ENCODE assay signal across 26 mouse cellular contexts in the genomic region with DNA sequence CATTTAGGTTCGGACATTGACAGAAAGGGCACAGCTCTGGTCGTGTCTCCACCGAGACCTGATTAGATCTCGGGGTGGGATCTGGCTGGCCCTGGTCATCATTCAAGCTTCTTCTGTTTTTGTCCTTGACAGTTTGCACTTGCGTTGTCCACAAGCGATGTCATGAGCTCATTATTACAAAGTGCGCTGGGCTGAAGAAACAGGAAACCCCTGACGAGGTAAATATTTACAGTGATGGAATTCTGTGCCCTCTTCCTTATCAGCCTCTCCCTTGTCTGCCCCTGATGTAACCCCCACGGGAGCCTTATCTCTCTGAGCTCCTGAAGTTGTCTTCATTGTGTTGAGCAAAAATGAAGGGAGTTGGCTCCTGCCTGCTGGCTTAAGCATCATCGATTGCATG. TPM values are rescaled to one million over a fixed set of nuclear protein-coding genes. Genes with fewer than 3 reads are reported as not detected.
"Had no signal": no experiment of that assay in that cellular context is flagged by ENCODE, and none has a peak within 500 bp of the region (broad histone marks: within the 10 kb centered on the region; RNA-seq: fewer than 3 reads in every experiment).

No protein-coding gene starts in this region.

- H3K9me3 ChIP-seq: intestine, embryonic 15.5 days; kidney, embryonic 15.5 days; limb, embryonic 12.5 days; limb, embryonic 15.5 days; midbrain, embryonic 12.5 days; midbrain, embryonic 15.5 days; neural tube, embryonic 12.5 days; neural tube, embryonic 15.5 days; stomach, embryonic 15.5 days had no signal

- H3K4me3 ChIP-seq: intestine, embryonic 15.5 days; kidney, embryonic 15.5 days; left cerebral cortex, adult 2 months; limb, embryonic 12.5 days; limb, embryonic 15.5 days; midbrain, embryonic 12.5 days; midbrain, embryonic 15.5 days; neural tube, embryonic 12.5 days; neural tube, embryonic 15.5 days; stomach, embryonic 15.5 days had no signal

- H3K36me3 ChIP-seq: intestine, embryonic 15.5 days; kidney, embryonic 15.5 days; limb, embryonic 12.5 days; limb, embryonic 15.5 days; midbrain, embryonic 12.5 days; midbrain, embryonic 15.5 days; neural tube, embryonic 12.5 days; stomach, embryonic 15.5 days had no signal

- H3K4me1 ChIP-seq: intestine, embryonic 15.5 days; limb, embryonic 12.5 days; limb, embryonic 15.5 days; midbrain, embryonic 12.5 days; midbrain, embryonic 15.5 days; neural tube, embryonic 12.5 days; neural tube, embryonic 15.5 days; stomach, embryonic 15.5 days had no signal

- DNase-seq: kidney, adult 11 months; kidney, adult 8-10 months; kidney, postnatal 10 days; kidney, postnatal 36 days; left cerebral cortex, postnatal 4 days; liver, postnatal 0 days; right cerebral cortex, adult 18-20 months; right cerebral cortex, postnatal 25 days; spleen, adult 18-20 months; thymus, postnatal 25 days had no signal

- H3K27me3 ChIP-seq: intestine, embryonic 15.5 days; kidney, embryonic 15.5 days; limb, embryonic 12.5 days; limb, embryonic 15.5 days; midbrain, embryonic 15.5 days; neural tube, embryonic 12.5 days; neural tube, embryonic 15.5 days; stomach, embryonic 15.5 days had no signal

- H3K27ac ChIP-seq: intestine, embryonic 15.5 days; kidney, embryonic 15.5 days; left cerebral cortex, adult 2 months; limb, embryonic 12.5 days; limb, embryonic 15.5 days; liver, embryonic 14.5 days; macrophage; midbrain, embryonic 12.5 days; midbrain, embryonic 15.5 days; neural tube, embryonic 12.5 days; neural tube, embryonic 15.5 days; stomach, embryonic 15.5 days had no signal

RNA-seq across cellular contexts. Expression of a gene that starts 28.4 kb away (rescaled TPM):
- total RNA-seq: layer of hippocampus, adult 18-20 months; layer of hippocampus, postnatal 25 days; left cerebral cortex, adult 2 months; left cerebral cortex, postnatal 14 days; left cerebral cortex, postnatal 4 days; megakaryocyte, adult 5-6 weeks had no signal
- polyA plus RNA-seq: macrophage had no signal
